Mouse (Mus musculus) 3T3-L1 (cell line): ENCODE measurements around the gene Sars2.
A peak's percentile ranks its signal among the peaks of the same experiment; 100 is the strongest.

Source experiments
- DNase-seq: peaks from one replicate; pipeline ENCODE4 v3.0.0-alpha.2; 2015; ENCODE audit warnings: low read depth, low spot score

Gene Sars2

GRCm38 (mm10) chr7:28726600-28726999, 15.2 kb upstream of the Sars2 start:
- peak; percentile 67 for DNase-seq

DNA sequence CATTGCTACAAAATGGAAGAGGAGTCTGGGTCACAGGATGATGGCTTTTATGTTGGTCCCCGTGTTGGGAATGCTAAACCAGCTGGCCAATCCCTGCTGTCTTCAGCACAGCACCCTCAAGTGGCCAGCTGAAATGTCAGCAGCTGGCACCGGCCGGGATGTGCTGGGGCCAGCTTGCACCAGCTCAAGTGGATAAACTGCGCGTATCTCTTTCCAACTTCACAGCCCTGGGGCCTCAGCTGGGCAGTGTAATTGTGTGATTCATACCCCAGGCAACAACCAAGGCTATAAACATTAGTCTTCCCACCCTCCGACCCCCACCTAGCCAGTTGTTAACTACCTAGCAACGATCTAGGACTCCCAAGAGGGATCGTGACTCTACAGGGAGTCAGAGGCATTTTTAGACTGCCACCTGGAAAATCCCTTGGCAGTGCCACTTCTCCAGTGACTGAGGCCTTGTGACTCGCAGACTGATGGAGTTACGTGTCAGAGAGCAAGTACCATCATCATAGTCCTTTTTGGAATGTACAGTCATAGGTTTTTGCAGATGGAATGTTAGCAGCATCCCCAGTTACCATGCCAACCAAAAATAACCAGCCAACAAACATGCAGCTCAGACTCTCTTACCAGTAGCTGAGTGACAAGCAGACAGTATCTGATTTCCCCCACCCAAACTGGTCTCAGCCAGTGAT, 14.0 kb upstream of the Sars2 start:
- DNase-seq, result peak; percentile 74

DNA sequence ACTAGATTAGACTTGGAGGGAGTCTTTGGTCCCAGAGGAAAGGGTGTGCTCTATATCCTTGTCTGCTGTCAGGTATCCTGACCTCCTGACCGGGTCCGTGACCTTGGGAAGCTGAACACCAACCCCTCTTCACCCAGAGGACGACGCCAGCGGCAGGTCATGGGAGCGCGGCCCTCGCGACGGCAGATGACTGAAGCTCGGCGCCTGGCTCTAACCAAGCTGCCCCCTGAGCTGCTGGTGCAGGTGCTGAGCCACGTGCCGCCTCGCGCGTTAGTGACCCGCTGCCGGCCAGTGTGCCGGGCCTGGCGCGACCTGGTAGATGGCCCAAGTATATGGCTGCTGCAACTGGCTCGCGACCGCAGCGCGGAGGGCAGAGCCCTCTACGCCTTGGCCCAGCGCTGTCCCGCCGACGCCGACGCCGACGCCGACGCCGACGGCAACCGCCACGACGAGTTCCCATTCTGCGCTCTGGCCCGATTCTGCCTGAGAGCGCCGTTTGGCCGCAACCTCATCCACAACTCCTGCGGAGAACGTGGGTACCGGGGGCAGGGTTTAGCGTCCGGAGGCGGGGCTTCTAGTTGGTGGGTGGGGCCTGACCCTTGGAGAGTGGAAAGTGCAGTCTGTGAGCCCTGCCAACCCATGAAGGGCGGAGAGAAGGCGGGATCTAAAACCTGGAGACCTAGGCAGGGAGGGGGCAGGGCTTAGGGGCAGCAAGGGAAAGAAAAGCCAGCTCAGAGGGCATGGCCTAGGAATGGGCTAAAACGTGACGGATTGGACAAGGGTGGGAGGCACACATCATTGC, 9.2 kb upstream of the Sars2 start:
- DNase-seq, result no peak

- no peak for DNase-seq
Observed at GRCm38 (mm10) chr7:28733211-28733610, 8.6 kb upstream of the Sars2 start.

GRCm38 (mm10) chr7:28735701-28736100, 6.1 kb upstream of the Sars2 start:
- DNase-seq, result no peak

GRCm38 (mm10) chr7:28739829-28740228, 2.0 kb upstream of the Sars2 start:
- DNase-seq, result no peak

- peak; percentile 36 for DNase-seq
Observed at GRCm38 (mm10) chr7:28740949-28741348, 843 bp upstream of the Sars2 start.

DNA sequence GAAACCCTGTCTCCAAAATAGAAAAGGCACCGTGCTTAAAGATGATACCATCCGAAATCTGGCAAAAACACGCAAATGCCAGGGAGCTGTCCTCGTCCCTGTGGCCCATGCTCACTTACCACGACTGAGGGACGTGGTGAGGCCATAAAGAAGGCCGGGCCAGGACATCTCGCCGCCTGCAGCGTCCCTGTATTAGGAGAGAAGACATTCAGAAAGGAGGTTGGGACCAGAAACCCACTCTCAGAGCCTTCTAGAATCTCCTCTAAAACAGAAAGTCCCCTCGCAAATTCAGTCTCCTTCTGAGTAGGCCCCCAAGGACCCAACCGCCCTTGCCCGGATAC, 454 bp upstream of the Sars2 start:
- DNase-seq, result no peak

DNA sequence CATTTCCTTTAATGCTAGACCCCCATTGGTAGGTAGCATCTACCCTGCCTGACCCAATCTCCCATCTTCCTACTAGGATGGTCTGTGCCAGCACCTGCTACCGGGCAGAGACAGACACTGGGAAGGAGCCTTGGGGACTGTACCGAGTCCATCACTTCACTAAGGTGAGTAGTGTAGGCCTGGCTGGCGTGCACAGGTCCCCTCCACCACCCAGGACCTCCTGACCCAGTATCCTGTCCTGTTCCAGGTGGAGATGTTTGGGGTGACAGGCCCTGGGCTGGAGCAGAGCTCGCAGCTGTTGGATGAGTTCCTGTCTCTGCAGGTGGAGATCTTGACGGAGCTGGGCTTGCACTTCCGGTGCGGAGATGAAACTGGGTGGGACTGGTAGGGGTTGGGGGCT, 8.1 kb downstream of the Sars2 start:
- no peak for DNase-seq

DNA sequence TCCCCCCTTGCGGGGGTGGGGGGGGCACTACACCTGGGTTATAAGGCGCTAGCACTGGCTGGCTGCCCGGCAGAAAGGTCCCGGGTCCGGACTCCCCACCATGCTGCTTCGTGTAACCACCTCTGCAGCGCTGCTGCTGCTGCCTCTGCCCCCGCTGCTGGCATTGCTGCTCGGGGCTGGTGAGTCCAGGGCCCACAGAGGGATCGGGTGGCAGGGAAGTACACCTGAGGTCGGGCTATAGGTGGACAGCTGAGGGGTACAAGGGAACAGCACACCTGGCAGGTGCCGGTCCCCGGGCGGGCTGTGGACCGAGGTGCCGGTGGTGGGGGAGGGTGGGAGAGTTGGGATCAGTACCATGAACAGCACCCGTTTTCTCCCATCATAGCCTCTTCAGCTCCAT, 14.3 kb downstream of the Sars2 start, which contains the start of gene Ccer2:
Ccer2 (plus strand) TSS at position 96 of the 400 bp plus-strand sequence.
- no peak for DNase-seq

- DNase-seq, result no peak
Observed at GRCm38 (mm10) chr7:28758623-28759022, 16.8 kb downstream of the Sars2 start.

GRCm38 (mm10) chr7:28761907-28762306, 20.1 kb downstream of the Sars2 start:
- no peak for DNase-seq

DNA sequence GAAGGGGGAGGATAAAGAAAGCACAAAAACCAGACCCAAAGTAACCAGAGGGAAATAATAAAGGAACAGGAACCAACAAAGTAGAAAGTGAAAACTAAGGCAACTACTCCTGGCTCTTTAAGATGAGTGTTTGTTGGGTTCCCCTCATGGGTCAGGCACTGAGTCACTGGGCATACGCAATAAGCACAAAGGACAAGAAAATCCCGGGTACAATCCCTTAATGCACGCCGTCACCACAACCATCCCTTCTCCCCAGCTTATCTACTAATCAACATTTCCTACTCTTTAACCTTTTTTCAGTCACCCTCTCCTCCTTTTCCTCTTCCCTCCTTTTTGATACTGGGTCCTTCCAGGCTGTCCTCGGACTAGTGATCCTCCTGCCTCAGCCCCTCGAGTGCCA, 23.4 kb downstream of the Sars2 start:
- peak; percentile 27 for DNase-seq

DNA sequence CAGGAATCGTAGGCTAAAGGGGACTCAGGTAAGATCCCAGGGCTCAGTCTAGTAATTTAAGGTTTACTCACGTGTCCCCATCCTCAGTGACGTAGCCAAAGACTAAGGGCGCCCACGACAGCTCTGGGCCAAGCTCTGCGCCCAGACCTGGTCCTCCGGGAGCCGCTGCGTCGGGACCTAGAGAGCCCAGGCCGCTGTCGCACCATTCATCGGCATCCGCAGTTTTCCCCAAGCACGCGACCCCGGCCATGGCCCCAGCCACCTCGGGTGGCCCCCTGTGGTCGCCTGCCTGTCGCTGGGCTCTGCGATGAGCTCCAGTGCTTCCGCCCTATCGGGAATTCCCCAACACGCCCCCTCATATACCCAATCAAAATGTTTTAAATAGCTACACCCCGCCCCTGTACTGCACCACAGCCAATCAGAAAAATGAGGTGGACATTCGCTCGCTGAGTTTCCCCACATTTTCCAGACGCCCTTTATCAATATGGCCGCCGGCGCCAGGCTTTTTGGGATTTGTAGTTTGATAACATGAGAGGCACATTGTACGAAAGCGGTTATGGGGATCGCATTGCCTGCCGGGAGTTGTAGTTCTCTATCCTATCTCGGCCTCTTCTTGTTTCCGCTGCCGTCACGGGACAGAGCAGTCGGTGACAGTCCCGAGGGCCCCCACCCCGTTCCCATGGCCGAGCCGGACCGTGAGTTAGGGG, 24.5 kb downstream of the Sars2 start, which contains the start of gene Sirt2:
Sirt2 (plus strand) TSS at position 563 of the 707 bp plus-strand sequence.
- peak; percentile 99 for DNase-seq

DNA sequence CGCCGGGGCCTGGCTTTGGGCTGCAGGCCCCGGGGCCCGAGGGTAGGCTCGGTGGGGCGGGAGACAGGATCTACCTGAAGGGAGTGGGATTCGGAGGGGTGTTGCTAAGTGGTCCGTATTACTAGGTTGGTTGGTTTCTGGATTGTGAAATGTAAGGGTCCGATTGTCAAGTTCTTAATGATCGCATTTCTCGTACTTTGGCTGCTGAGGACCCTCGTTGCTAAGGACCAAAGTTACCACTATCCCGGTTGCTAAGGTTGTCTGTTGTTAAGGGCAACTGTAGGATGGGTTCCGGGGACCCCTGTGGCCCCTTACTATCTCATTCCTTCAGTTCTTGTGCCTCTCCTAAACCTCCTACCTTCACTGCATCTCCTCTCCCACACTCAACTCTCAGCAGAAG, 25.1 kb downstream of the Sars2 start:
- peak; percentile 15 for DNase-seq

GRCm38 (mm10) chr7:28767462-28767965, 25.7 kb downstream of the Sars2 start, which contains the start of gene Nfkbib:
Gene Nfkbib (minus strand): TSS chr7:28767512.
- no peak for DNase-seq

- DNase-seq, result no peak
Observed at GRCm38 (mm10) chr7:28769414-28769958, 27.7 kb downstream of the Sars2 start.

DNA sequence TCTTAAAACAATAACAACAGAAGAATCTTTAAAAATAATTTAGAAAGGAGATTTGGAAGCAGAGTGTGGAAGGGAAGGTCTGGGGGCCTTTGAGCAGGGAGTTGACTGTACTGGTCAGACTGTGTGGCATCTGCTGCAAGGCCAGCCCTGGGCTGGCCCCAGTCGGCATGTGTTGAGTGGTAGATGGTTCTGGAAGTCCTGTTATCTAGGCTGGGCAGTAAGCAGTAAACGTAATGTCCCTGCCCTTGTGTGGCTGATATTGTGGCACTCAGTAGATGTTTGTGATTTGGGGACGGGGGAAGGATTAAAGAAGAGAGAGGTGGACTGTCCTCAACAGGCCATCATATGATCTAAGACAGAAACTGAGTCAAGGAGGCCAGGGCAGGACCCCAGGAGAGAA, 28.5 kb downstream of the Sars2 start:
- no peak for DNase-seq

- DNase-seq, result no peak
Observed at GRCm38 (mm10) chr7:28771867-28772266, 30.1 kb downstream of the Sars2 start.

DNA sequence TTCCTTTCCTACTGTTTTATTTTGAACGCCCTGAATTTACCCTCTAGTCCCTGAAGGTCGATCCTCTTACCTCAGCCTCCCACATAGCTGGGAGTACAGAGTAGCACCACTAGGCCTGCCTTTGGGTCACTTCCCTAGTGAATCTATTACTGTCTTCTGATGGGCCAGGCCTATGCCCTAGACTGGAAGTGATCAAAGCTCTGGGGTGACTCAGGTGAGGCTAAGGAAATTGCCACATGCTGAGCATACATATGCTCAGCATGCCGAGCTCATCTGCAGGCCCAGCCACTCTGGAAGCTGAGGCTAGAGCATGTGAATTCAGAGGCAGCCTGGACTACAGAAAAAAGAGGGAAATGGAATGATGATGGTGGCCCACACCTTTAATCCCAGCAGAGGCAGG, 31.4 kb downstream of the Sars2 start:
- no peak for DNase-seq

GRCm38 (mm10) chr7:28774164-28774563, 32.4 kb downstream of the Sars2 start:
- DNase-seq, result no peak

- no peak for DNase-seq
Observed at GRCm38 (mm10) chr7:28775129-28775528, 33.3 kb downstream of the Sars2 start.
